Mouse (Mus musculus) megakaryocyte progenitor cell, adult 5-6 weeks (primary cell): ENCODE measurements around the gene Gm34653. TPM values are rescaled to one million over a fixed set of nuclear protein-coding genes. Genes with fewer than 3 reads are reported as not detected.
"Not testable (repeated sequence)": the region's sequence is repeated elsewhere in the genome, so short reads cannot be mapped to it uniquely, and the experiment has no call there.

Experiments used
- ATAC-seq: replicated peaks from 2 replicates; pipeline ENCODE4 v1.8.0; 2016; ENCODE audit warnings: mild to moderate bottlenecking, moderate TSS enrichment, inconsistent platforms; ENCODE audit not compliant: poor library complexity
- total RNA-seq, 2 experiments: library from RNA; stranded (forward) in 1 of 2; stranded (reverse) in 1 of 2; fragments of 157-497, 149-512 nt in 1 of 2; fragments of 200-1000 nt in 1 of 2; gene quantifications; 2 replicates each; pipeline versions ENCODE4 v1.2.3 to v1.2.4; 2015 to 2017

Gm34653 gene
- 0.64 TPM in 1 of 2 replicates, not detected in the other for total RNA-seq (2015)
- total RNA-seq (2017) = not detected in 2 replicates

DNA sequence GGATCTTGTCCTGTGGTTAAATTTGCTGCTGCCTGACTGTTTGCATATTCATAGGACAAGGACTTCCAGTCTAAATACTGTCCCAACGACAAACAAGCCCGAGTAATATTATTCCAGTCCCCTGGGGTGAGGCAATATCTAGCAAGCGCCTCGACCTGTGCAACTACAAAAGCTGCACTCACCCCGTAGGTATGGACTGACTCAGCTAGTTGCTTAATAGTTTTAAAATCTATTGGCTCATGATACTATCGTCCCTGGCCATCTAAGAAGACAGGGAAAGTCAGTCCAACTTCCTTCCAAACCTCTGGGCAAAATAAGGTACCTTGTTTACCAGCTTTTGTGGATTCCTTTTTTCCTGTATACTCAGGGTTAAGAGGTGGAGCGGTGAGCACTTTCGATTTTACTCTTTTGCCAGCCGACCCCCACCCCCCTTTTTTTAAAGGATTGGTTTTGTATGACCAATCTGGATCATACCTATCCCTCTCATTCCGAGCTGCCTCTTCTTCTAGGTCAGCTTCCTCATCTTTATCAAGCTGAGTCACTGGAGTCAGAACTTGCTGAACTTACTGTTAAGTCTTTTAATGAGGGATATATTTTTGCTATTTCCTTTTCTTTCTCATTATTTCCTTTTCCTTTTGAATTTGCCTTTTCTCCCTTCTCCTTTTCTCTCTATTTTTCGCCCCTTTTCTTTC, at the start of gene Gm34653:
Gm34653 (plus strand) TSS at position 242 of the 692 bp plus-strand sequence.
- ATAC-seq = not testable (repeated sequence)

DNA sequence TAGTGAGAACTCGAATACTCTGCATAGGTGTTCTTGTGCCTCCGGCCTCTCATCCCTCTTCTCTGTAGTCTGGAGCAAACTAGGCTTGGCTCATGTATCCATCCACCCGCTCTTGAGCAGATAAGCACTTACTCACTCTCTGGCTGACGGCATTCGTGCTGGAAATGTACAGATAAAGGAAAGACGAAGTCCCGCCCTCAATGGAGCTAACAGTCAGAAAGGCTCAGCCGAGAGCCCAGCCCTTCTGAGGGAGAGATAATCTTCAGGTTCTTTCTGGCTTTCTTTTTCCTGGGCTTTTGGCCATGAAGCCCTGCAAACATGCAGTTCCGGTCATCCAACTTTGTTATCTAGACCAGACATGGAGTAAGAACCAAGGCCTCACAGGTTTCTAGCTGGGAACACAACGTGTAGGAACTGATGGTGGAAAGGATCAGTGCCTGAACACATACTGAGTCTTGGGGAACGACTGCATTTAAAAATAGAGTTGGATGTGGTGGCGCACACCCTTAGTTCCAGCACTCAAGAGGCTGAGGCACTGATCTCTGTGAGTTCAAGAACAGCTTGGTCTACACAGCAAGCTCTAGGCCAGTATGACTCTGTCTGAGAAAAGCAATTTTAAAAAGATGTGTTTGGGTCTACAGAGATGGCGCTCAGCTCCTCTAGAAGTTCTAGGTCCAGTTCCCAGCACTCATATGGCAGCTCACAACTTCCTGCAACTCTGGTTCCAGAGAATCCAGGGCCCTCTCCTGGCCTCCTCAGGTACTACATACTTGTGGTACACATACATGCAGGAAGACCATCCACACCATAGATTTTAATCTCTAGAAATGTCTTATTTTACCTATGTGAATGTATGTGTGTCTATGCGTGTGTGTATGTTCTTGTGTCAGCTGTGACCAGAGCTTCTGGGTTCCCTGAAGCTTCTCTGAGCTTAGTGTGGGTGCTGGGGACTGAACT, 49.5 kb upstream of the Gm34653 start:
- peak; percentile 90 for ATAC-seq

- ATAC-seq = peak; percentile 70
Measured at GRCm38 (mm10) chr2:34784085-34784484, 48.7 kb upstream of the Gm34653 start.

- peak; percentile 91 for ATAC-seq
Measured at GRCm38 (mm10) chr2:34790282-34790681, 42.5 kb upstream of the Gm34653 start.

GRCm38 (mm10) chr2:34792543-34792942, 40.3 kb upstream of the Gm34653 start:
- not testable (repeated sequence) for ATAC-seq

- no peak for ATAC-seq
Measured at GRCm38 (mm10) chr2:34794511-34794910, 38.3 kb upstream of the Gm34653 start.

GRCm38 (mm10) chr2:34795426-34795825, 37.4 kb upstream of the Gm34653 start:
- no peak for ATAC-seq

DNA sequence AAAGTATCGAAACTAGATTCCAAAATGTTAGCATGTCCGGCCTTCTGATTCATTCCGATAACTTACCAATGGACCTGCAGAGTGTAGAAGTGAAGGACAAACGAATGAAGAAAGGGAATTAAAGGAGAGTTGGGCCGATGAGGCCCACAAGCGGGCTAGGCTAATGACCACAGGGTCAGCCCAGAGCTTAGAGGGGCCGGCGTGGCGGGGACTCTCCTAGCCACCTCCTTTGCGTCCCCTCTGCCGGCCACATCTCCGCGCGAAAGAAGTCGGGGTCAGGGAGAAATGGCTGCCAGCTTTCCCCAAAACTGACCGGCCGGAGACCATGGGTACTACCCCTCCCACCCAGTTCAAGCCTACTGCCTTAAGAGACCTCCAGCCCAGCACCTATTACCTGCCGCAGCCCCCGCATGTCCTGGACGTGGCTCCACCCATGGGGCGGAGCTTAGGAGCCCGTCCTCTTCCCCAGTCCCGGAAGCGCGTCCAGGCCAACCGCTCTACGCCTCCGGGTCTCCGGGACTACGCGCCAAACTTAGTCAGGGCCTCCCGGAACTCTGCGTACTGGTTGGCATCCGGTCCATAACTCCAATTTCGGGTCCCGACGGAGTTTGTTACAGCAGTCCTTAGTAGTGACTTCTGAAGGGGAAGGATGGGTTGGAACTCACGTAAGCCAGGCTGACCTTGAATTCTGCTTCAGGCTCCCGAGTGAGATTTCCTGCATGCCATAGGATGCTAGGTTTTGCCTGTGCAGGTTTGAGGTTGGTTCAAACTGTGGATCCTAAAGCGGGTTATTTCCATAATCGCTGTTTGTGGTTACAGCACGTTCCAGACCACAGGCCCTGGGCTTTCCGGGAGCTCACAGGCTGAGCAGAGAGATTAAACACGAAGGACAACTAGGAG, 33.2 kb upstream of the Gm34653 start, which contains the start of gene Rabepk:
Rabepk (minus strand) TSS at position 556 of the 900 bp plus-strand sequence.
- ATAC-seq = peak; percentile 72

- no peak for ATAC-seq
Measured at GRCm38 (mm10) chr2:34800371-34800770, 32.4 kb upstream of the Gm34653 start.

DNA sequence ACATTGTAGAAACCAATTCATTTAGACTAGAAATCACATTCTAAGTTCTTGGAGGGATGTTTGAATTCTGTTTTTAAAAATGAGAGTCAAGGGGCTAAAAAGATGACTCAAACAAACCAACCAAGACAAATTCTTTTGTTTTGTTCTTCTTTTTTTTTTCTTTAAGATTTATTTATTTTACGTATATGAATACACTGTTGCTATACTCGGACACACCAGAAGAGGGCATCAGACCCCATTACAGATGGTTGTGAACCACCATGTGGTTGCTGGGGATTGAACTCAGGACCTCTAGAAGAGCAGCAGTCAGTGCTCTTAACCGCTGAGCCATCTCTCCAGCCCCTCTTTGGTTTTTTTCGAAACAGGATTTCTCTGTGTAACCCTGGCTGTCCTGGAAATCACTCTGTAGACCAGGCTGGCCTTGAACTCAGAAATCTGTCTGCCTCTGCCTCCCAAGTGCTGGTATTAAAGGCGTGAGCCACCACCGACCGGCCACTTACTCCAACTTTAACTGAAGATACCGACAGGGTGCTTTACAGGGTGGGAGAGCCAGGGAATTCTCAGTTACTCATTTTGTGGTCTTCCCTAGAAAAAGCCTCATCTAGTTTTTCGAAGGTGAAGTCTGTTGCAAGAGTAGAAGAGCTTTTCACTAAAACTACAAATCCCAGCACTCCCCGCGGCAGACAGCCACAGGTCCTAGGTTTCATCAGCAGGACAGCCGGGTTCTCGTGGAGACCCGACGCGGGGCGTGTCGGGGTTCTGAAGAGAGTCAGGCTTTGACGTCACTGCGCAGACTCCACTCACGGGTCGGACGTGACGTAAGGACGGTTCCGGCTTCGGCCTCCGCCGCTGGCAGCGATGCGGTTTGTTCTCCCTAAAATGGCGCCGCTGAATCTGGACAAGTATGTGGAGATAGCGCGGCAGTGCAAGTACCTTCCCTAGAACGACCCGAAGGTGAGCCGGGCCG, 31.0 kb upstream of the Gm34653 start:
- ATAC-seq = peak; percentile 79

- peak; percentile 28 for ATAC-seq
Measured at GRCm38 (mm10) chr2:34802565-34803245, 30.1 kb upstream of the Gm34653 start.

DNA sequence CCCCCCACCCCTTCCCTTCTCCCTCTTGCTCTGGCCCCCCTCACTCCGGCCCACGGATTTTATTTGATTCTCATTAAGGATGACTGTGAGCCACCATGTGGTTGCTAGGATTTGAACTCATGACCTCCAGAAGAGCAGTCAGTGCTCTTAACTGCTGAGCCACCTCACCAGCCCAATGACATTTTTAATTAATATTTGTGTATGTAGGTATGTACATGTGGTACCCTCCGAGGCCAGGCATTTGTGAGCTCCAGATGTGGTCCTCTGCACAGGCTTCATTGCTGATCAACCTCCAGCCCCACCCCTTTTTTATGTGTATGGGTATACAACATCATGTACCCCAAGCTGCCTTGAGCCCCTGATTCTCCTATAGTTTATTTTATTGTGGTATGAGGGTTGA, 29.1 kb upstream of the Gm34653 start:
- no peak for ATAC-seq

GRCm38 (mm10) chr2:34804172-34804571, 28.6 kb upstream of the Gm34653 start:
- no peak for ATAC-seq

DNA sequence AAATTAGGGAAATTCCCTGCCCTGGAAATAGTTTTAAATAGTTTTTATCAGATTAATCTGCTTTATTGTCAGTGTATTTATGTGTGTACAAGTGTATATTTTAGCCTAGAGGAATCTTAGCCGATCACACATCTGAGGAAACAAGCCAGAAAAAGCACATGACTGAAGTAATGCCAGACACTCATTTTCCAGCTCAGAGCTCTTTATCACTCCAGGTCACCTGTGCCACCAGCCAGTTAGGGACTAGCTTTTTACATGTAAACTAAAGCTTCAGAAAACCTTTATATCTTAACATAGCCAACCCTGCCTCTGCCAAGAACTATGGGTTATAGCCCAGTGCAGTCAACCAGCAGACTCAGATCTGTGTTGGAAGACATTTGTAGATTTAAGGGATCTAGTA, 28.0 kb upstream of the Gm34653 start:
- peak; percentile 51 for ATAC-seq

DNA sequence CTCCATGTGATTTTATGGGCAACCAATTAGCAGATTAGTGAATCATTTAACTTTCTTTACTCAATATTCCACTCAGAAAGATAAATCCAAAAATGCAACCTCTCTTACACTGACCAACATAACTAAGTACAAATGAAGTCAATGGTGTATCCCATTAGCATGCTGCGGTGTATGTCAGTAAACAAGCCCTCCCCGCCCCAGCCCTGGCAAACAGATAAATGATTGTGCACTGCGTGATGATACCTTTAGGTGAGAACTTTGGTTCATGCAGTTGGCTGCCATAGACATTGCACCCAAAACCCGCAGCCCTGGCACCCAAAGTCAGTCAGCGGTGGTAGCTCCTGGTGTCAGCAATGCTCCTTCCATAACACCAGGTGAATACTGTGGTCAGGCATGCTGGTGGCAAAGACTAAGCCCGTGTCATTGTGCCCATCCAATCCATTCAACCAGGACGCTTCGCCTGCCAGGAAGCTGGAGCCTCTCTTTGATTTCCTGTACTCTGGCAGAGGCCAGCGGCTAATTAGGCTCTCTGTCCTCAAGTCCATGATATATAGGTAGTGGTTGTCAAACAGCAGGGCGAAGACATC, 27.4 kb upstream of the Gm34653 start:
- no peak for ATAC-seq

- no peak for ATAC-seq
Measured at GRCm38 (mm10) chr2:34808057-34808456, 24.8 kb upstream of the Gm34653 start.

DNA sequence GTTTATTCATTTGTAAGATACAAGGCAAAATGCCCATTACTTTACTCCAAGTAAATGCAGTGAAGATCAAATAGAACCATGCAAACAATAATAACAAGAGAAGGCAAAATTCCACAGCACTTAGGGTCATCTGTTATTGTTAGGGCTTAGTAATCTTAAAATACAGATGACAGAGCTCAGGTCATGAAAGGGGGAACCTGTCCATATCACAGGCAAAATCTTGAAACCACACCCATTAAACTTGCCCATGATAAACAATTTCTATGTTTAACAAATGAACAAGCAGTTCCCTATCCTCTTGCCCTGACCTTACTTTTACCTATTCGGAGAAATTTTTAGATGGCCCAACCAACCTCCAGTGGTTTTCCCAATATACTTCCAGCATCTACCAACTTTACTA, 23.2 kb upstream of the Gm34653 start:
- ATAC-seq = no peak

DNA sequence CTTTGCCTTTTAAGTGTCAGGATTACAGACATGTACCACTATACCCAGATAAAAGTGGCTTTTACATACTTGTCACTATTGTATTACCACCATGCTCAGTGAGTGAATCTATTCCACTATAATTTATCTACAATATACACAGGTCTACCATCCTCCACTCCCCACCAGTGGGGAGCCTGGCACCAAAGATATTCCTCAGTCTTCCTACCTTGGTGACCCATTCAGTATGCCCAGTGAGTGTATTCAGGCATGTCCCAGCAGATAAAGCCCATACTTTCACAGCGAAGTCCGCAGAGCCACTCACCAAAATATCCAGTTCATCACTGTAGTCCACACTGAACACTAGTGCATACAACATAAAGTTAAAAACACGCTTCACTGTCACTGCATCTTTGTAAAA, 22.0 kb upstream of the Gm34653 start:
- peak; percentile 31; the same call in 1 of the 2 replicates for ATAC-seq

- ATAC-seq = no peak
Measured at GRCm38 (mm10) chr2:34812706-34813105, 20.1 kb upstream of the Gm34653 start.
